Mouse (Mus musculus) myocyte (in vitro differentiated cells): ENCODE results near the gene Gm49342. TPM values are rescaled to one million over a fixed set of nuclear protein-coding genes. Genes with fewer than 3 reads are reported as not detected.
"Not testable (repeated sequence)": the region's sequence is repeated elsewhere in the genome, so short reads cannot be mapped to it uniquely, and the experiment has no call there.

ENCODE experiments used
- H3K27me3 ChIP-seq: one replicate; pipeline ENCODE4 v1.6.1; 2011; ENCODE audit not compliant: control insufficient read depth, insufficient read depth, insufficient read length
- H3K36me3 ChIP-seq: one replicate; pipeline ENCODE4 v1.6.1; 2011; ENCODE audit not compliant: control insufficient read depth, insufficient read depth
- H3K4me2 ChIP-seq: one replicate; pipeline ENCODE4 v1.6.1; 2011; ENCODE audit warnings: low read depth, control low read depth
- H3K4me3 ChIP-seq: one replicate; pipeline ENCODE4 v1.5.1; 2011; ENCODE audit warnings: mild to moderate bottlenecking, control low read depth, moderate library complexity
- H3K79me2 ChIP-seq: one replicate; pipeline ENCODE4 v1.6.1; 2011; ENCODE audit not compliant: control insufficient read depth, insufficient read depth
- H3ac ChIP-seq: one replicate; pipeline ENCODE4 v1.6.1; 2011; ENCODE audit not compliant: control insufficient read depth, insufficient read length
- CEBPB ChIP-seq: IDR thresholded peaks from 2 replicates; pipeline ENCODE4 v1.6.1; 2011; ENCODE audit warnings: mild to moderate bottlenecking, moderate library complexity; ENCODE audit not compliant: poor library complexity, insufficient read depth, severe bottlenecking
- E2F4 ChIP-seq: IDR thresholded peaks from one replicate; pipeline ENCODE4 v1.6.1; 2011; ENCODE audit warnings: mild to moderate bottlenecking, control low read depth, moderate library complexity; ENCODE audit not compliant: insufficient read depth
- MAX ChIP-seq: IDR thresholded peaks from one replicate; pipeline ENCODE4 v1.6.1; 2011; ENCODE audit warnings: low read depth, mild to moderate bottlenecking, control low read depth
- MYOD1 ChIP-seq, 3 experiments: IDR thresholded peaks; one replicate each; pipeline ENCODE4 v1.6.1; 2011; ENCODE audit warnings: control low read depth in 2 of 3, low read depth in 2 of 3, mild to moderate bottlenecking in 2 of 3, moderate library complexity in 1 of 3; ENCODE audit not compliant: insufficient read length in 2 of 3, control insufficient read depth in 1 of 3
- MYOG ChIP-seq, 3 experiments: IDR thresholded peaks; one replicate each; pipeline ENCODE4 v1.6.1; 2011; ENCODE audit warnings: control low read depth in 2 of 3, low read depth in 2 of 3, mild to moderate bottlenecking in 2 of 3; ENCODE audit not compliant: insufficient read length in 2 of 3, control insufficient read depth in 1 of 3, insufficient read depth in 1 of 3
- POLR2A ChIP-seq: IDR thresholded peaks from one replicate; pipeline ENCODE4 v1.6.1; 2011; ENCODE audit warnings: low read depth, mild to moderate bottlenecking, control low read depth, moderate library complexity; ENCODE audit not compliant: insufficient read length
- POLR2AphosphoS2 ChIP-seq: IDR thresholded peaks from one replicate; pipeline ENCODE4 v1.6.1; 2011; ENCODE audit warnings: low read depth, control low read depth; ENCODE audit not compliant: insufficient read length
- REST ChIP-seq: IDR thresholded peaks from one replicate; pipeline ENCODE4 v1.6.1; 2011; ENCODE audit warnings: mild to moderate bottlenecking, control low read depth, moderate library complexity; ENCODE audit not compliant: insufficient read depth, insufficient read length
- SRF ChIP-seq: IDR thresholded peaks from one replicate; pipeline ENCODE4 v1.6.1; 2011; ENCODE audit warnings: low read depth; ENCODE audit not compliant: control insufficient read depth, insufficient read length
- TCF12 ChIP-seq: IDR thresholded peaks from one replicate; pipeline ENCODE4 v1.6.1; 2011; ENCODE audit warnings: mild to moderate bottlenecking, control low read depth; ENCODE audit not compliant: poor library complexity, insufficient read depth, severe bottlenecking
- TCF3 ChIP-seq: IDR thresholded peaks from one replicate; pipeline ENCODE4 v1.6.1; 2011; ENCODE audit warnings: low read depth, control low read depth; ENCODE audit not compliant: insufficient read length
- USF1 ChIP-seq: IDR thresholded peaks from one replicate; pipeline ENCODE4 v1.6.1; 2011; ENCODE audit warnings: low read depth, mild to moderate bottlenecking, control low read depth, moderate library complexity
- polyA plus RNA-seq: library from polyadenylated mRNA; unstranded; fragments of >200 nt; fragmentation: generic; extraction: Trizol; gene quantifications from one replicate; pipeline ENCODE4 v1.2.1, GENCODE M21; 2012; ENCODE audit warnings: missing spikeins

The Gm49342 gene
- polyA plus RNA-seq, 1 experiment = 11.9 TPM

- TF ChIP-seq MAX (no peak), E2F4 (no peak), POLR2AphosphoS2 (no peak), TCF3 (no peak), MYOD1 (IDR thresholded peaks at IDR 0.05; ENCODE audit: control insufficient read depth in 1 of 3, insufficient read length in 2 of 3, low read depth in 2 of 3) (no peak), USF1 (no peak), CEBPB (no peak), SRF (no peak), REST (no peak), TCF12 (no peak)
Observed at GRCm38 (mm10) chr14:50897374-50897765, 46.9 kb upstream of the Gm49342 start, which contains the start of gene Klhl33. TSS of gene Klhl33 (minus strand) at chr14:50897507.

GRCm38 (mm10) chr14:50897992-50898391, 46.3 kb upstream of the Gm49342 start:
- H3K4me3 ChIP-seq, H3K27me3 ChIP-seq, H3K79me2 ChIP-seq, H3ac ChIP-seq, H3K36me3 ChIP-seq: not testable (repeated sequence)
- peak overlapping the region; percentile 90 for H3K4me2 ChIP-seq

More at GRCm38 (mm10) chr14:50897374-50897765, 46.9 kb upstream of the Gm49342 start, which contains the start of gene Klhl33:
- peak within 1 kb of the TSS; percentile 42 for H3K4me3 ChIP-seq
- H3K4me2 ChIP-seq = peak within 1 kb of the TSS; percentile 90
- H3K36me3 ChIP-seq = no peaks in the 10 kb centered on the region
- no peaks in the 10 kb centered on the region for H3K79me2 ChIP-seq
- H3K27me3 ChIP-seq = no peaks in the 10 kb centered on the region
- H3ac ChIP-seq = peak within 1 kb of the TSS; percentile 65

- no peaks in the 10 kb centered on the region for H3K79me2 ChIP-seq
- no peaks in the 10 kb centered on the region for H3K36me3 ChIP-seq
- H3K27me3 ChIP-seq = no peaks in the 10 kb centered on the region
- no peak overlapping the region for H3K4me2 ChIP-seq
- TF ChIP-seq TCF12 = no peak
- no peak for TF ChIP-seq POLR2AphosphoS2
- TF ChIP-seq REST = no peak
- no peak for TF ChIP-seq TCF3
- no peak for TF ChIP-seq MYOD1 (IDR thresholded peaks at IDR 0.05; ENCODE audit: control insufficient read depth in 1 of 3, insufficient read length in 2 of 3, low read depth in 2 of 3)
- TF ChIP-seq SRF = no peak
- TF ChIP-seq CEBPB = no peak
- TF ChIP-seq E2F4 = no peak
- no peak for TF ChIP-seq MYOG (IDR thresholded peaks at IDR 0.05; ENCODE audit: control insufficient read depth in 1 of 3, insufficient read depth in 1 of 3, insufficient read length in 2 of 3, low read depth in 2 of 3)
- no peak for TF ChIP-seq POLR2A
- TF ChIP-seq USF1 = no peak
- no peak for TF ChIP-seq MAX
- no peak overlapping the region for H3K4me3 ChIP-seq
- H3ac ChIP-seq = no peak overlapping the region
Observed at GRCm38 (mm10) chr14:50903973-50904827, 40.1 kb upstream of the Gm49342 start.

- no peaks in the 10 kb centered on the region for H3K36me3 ChIP-seq
- TF ChIP-seq MYOD1 (IDR thresholded peaks at IDR 0.05; ENCODE audit: control insufficient read depth in 1 of 3, insufficient read length in 2 of 3, low read depth in 2 of 3) (no peak), MYOG (IDR thresholded peaks at IDR 0.05; ENCODE audit: control insufficient read depth in 1 of 3, insufficient read depth in 1 of 3, insufficient read length in 2 of 3, low read depth in 2 of 3) (no peak)
- H3K27me3 ChIP-seq = no peaks in the 10 kb centered on the region
- H3K4me2 ChIP-seq = no peak overlapping the region
- no peak overlapping the region for H3K4me3 ChIP-seq
- no peak overlapping the region for H3ac ChIP-seq
- no peaks in the 10 kb centered on the region for H3K79me2 ChIP-seq
Observed at GRCm38 (mm10) chr14:50904828-50905129, 39.5 kb upstream of the Gm49342 start.

- H3K4me3 ChIP-seq, H3K27me3 ChIP-seq, H3ac ChIP-seq, H3K36me3 ChIP-seq, H3K79me2 ChIP-seq, H3K4me2 ChIP-seq: not testable (repeated sequence)
Observed at GRCm38 (mm10) chr14:50905327-50905726, 39.0 kb upstream of the Gm49342 start.

- no peak overlapping the region for H3K4me3 ChIP-seq
- no peak for TF ChIP-seq POLR2AphosphoS2
- TF ChIP-seq MYOD1 (IDR thresholded peaks at IDR 0.05; ENCODE audit: control insufficient read depth in 1 of 3, insufficient read length in 2 of 3, low read depth in 2 of 3) = no peak
- no peak for TF ChIP-seq TCF3
- TF ChIP-seq E2F4 = no peak
- TF ChIP-seq MAX = no peak
- no peak for TF ChIP-seq CEBPB
- no peak overlapping the region for H3ac ChIP-seq
- H3K79me2 ChIP-seq = no peaks in the 10 kb centered on the region
- no peaks in the 10 kb centered on the region for H3K27me3 ChIP-seq
- no peak overlapping the region for H3K4me2 ChIP-seq
- H3K36me3 ChIP-seq = no peaks in the 10 kb centered on the region
Observed at GRCm38 (mm10) chr14:50908126-50908525, 36.2 kb upstream of the Gm49342 start.
